Mouse (Mus musculus) c-Kit-negative CD71-positive TER-119-positive erythroid progenitor cells, embryonic 14.5 days (primary cell): ENCODE data around the gene Ypel3.
A peak's percentile ranks its signal among the peaks of the same experiment; 100 is the strongest.

Experiments
- DNase-seq: peaks from one replicate; pipeline ENCODE4 v3.0.0-alpha.2; 2013; ENCODE audit warnings: low read depth, low spot score

The Ypel3 gene

GRCm38 (mm10) chr7:126793456-126794270, 16.9 kb downstream of the Ypel3 start:
- DNase-seq: no peak

- no peak for DNase-seq
Measured at GRCm38 (mm10) chr7:126794271-126794605, 17.5 kb downstream of the Ypel3 start.

DNA sequence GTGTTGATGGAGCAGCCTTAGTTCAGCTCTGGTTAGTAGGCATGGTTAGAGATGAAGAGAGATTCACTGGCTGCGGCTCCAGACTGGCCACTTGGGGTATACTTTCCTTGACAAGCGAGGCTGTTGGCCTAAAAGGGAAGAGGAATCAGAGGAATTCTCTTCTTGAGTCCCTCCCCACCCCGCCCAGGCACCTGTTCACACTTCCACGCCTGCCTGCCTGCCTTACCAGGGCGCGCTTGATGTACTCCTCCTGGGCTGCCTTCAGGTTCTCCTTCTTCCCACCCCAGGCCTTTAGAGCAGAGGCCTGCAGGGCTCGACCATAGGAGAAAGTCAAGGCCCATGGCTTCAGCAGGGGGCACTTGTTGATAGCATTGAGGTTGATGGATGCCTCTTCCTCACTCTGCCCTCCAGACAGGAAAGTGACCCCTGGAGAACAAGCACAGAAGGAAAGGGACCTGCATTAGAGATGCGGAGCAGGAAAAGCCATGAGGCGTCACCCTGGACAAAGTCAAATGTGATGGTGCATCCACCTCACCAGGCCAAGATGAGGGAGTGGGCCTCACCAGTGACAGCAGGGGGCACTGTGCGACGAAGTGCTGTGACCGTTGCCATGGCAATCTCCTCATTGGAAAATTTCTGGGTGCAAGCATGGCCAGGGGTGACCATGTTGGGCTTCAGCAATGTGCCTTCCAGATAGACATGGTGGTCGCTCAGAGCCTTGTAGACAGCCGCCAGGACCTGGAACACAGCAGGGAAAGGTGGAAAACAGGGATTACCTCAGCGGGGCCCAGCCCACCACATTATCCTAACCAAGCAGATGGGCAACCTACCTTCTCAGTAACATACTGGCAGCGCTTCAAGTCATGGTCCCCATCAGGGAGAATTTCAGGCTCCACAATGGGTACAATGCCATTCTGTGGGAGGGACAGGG, 18.9 kb downstream of the Ypel3 start:
- DNase-seq: no peak

DNA sequence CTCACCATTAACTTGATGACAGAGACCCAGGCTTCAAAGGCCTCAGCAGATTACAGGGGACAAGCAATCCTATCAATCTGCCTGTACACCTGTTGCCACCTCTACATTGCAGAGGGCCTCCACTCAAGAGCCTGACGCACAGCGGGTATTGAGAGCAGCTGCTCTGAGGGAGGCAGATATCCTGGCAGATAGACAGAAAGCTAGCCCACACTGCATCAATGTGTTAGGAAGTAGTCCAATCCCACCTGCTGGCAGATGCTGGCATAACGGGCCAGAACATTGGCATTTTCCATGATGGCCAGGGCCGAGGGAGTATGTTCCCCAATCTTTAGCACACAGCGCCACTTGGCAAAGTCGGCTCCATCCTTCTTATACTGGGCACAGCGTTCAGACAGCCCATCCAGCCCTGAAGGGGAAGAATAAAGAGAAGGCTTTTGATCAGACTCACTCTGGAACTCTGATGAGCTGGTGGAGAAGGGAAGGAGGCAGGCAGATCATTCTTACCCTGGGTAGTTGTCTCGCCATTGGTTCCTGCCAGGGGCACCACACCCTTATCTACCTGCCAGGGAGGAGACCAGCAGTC, 19.7 kb downstream of the Ypel3 start:
- no peak for DNase-seq

DNA sequence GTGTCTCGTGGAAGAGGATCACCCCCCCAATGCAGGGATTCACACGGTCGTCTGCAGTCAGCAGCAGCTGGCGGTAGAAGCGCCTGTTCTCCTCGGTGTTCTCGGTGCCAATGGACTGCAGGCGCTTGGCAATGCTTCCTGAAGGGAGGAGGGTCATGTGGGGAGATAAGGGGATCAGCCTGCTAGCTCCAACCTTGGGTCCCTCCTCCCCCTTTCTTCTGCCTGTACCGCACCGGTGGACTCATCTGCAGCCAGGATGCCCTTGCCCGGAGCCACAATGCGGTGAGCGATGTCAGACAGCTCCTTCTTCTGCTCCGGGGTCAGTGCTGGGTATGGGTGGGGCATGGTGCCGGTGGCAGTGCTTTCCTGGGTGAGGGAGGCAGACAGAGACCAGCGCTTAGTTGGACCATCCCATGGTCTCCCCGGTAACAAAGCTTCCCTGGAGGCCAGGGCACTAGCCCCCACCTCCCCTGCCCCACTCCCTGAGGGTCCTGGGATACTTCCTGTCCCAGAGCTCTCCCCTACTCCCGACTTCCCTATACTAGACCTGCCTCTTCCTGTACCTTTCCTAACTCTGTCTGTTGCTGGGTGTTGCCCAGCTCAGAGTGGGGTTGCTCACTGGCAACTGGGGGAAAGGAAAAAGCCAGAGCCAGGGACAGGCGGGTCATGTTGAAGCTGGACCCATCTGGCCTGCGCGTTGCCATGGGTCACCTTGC, 20.8 kb downstream of the Ypel3 start, which contains the start of gene Fam57b:
TSS of gene Fam57b (plus strand) at position 258 of the 716 bp plus-strand sequence.
- DNase-seq: no peak

DNA sequence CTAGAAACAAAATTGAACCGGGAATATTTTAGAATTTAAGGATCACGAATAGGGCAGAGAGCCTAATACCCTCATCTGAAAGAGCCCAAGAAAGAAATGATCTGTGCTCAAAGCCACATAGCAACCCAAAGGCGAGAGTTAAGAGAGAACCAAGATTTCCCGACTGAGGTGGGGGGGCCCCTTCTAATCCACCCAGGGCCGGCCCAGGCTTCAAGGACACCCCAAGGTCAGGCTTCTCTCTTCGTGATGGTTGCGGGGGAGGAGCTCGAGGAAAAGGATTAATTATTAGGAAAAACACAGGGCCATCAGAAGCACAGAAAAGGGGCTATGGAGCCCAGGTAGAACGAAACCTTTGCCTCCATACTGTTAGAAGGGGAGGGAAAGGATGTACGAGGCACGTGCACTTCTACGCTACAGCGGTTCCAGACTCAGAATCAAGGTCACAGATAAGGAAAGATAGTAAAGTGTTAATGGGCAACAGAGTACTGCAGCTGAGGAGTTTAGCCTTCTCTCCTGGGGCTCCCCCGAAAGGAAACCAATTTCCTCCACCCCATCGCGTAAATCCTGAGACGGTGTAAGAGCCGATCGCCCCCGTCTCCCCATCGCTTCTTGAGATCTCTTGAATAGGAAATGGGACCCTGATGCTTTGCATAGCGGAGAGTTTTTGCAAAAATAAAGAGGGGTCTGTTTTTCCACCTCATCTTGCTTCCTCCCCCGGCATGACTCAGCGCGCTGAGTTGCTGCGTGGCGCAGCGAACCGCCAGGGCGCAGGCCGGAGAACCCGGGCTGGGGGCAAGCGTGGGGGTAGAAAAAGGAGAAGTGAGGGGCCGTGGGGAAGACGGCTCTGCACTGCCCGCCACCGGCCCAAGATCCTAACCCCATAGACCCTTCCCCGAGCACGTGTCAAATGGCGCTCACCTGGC, 21.6 kb downstream of the Ypel3 start:
- no peak for DNase-seq

DNA sequence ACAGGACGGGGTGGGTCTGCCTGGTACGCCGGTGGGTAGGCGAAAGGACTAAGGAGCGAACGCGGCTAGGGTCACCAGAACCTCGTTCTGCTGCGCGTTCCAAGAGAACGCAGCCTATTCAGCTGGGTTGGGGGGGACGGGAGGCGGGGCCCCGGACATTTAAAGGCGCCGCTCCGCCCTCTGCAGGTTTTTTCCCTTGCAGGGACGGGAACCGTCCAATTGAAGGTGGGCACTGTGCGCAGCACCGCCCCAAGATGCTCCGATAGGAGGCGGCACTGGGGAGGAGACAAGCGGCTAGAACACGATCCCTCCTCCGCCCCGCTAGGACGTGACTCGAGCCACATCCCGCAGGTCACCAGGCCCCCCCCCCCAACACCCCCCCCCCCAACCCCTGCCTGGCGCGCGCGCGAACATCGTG, 22.3 kb downstream of the Ypel3 start:
- peak; percentile 79 for DNase-seq

GRCm38 (mm10) chr7:126799468-126800268, 22.9 kb downstream of the Ypel3 start:
- DNase-seq: no peak

- no peak for DNase-seq
Measured at GRCm38 (mm10) chr7:126800269-126801056, 23.7 kb downstream of the Ypel3 start.

GRCm38 (mm10) chr7:126801057-126801422, 24.3 kb downstream of the Ypel3 start:
- DNase-seq: no peak

- DNase-seq: no peak
Measured at GRCm38 (mm10) chr7:126802134-126802889, 25.6 kb downstream of the Ypel3 start.

DNA sequence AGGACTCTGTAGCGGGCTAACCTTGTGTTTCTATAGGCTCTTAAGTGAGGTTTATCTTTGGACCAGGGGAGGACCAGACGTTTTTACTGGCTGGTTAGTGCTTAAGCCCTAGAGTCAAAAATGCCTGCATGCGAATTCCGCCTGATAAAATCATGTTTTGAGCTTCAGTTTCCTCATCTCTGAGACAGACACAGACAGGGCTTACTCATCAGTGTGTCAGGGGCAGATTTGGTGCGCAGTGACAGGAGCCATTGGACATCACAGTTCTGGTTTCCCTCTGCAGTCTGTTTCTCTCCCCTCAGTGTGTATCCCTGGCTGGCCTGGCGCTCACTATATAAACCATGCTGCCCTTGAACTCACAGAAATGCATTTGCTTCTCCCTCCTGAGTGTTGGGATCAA, 26.4 kb downstream of the Ypel3 start:
- no peak for DNase-seq

DNA sequence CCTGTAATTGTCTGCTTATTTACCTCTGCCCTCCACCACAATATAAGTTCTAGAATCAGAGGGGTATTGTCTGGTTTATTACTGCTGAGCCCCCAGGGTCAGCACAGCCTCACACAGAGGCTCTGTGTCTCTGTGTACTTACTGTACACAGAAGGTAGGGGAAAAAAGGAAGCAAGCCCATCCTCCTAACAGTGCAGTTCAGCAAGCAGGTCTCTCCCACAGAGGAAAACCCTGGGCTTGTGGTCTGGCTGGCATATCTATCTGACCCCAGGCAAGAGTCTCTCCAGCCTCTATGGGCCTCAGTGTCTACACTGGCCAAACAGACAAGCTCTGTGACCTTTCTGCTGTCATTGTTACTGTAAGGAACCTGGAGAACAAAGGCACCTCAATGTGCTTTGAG, 27.0 kb downstream of the Ypel3 start:
- no peak for DNase-seq

DNA sequence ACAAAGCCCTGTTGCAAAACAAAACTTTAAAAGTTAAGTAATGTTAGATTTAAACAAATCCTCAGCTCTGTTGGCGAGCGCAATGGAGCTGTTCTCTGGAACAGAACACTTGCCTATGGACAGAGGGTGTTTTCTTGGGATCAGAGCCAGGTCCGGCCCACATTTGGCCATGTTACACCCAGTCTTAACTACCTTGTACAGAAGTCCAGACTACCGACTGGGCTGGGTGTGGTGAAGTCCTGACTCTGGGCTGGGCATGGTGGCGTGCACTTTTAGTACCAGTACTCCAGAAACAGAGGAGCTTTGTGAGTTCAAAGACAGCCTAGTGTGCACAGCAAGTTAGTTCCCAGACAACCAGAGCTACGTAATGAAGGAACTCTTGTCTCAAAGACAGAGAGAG, 30.2 kb downstream of the Ypel3 start:
- no peak for DNase-seq

DNA sequence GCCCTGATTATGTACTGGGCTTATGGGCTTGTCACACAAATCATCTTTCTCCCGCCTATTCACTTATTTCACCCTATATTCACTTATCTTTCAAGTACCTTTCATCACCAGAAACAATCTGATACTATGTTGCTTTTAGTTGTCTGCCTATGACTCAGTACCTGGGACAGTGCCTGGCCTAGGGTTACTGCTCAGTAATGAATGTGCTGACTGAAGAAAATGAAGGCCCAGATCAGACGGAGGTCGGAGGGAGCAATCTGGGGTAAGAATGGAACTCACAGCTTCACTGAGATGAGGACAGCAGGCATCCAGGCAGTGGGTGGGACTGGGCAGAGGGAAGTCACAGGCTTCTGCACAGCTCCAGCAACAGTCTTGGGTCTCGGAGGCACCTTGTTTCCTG, 30.6 kb downstream of the Ypel3 start:
- DNase-seq: no peak

DNA sequence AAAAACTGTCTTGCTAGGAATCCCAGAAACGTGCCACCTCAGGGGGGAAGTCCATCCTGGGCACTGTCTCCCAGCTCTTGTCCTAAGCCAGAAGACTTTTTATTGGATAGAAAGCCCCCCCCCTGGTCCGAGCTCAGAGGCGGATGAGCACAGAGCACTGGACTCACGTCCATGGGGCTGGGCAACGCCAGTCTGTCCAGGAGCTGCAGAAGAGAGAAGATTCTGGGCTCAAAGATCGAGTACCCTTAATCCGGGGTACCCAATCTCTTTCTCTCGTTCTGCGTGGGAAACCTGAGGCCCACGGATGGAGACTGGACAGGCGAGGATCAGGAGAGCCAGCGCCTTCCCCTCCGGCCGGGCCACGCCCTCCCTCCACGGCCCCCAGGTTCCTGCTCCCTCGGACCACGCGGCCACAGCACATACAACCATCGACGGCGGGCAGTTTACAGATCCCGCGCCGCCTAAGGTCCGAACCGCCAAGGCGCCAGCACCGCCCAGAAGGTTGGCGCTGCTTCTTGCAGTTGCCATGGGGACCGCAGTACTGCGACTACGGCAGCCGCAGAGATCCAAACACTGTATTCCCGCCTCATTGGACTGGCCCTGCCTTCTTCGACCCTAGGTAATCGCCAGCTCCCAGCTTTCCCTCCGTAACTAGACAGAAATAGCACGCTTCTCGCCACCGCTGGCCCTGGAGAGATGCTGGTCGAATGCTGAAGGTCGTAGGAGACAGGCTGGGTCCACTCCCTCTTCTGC, 32.1 kb downstream of the Ypel3 start:
- peak; percentile 61 for DNase-seq

- no peak for DNase-seq
Measured at GRCm38 (mm10) chr7:126809723-126810369, 33.1 kb downstream of the Ypel3 start.
